In the genomic region with DNA sequence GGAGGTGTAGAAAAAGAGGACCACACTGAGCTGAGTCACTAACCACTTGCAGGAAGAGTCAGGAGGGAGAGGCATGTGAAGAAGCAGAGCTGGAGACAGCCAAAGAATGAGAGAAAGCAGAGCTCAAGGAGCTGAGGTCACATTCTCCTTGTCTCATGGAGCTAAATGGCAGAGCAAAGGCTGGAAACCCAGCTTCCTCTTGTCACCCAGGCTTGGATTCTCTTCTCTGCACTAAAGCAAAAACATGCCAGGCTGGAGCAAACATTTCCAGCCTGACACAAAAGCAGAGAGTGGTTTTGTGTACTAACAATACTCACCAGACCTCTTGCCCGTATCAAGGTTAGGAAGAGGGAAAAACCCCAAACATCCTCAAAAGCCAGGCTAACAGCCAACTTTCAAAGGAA, we compare ENCODE assay signal across 10 mouse cellular contexts.
DNase-seq lines count a peak whose midpoint lies in the region; ATAC-seq and TF ChIP-seq lines count a peak whose summit lies in the region.
"Had no signal": no experiment of that assay in that cellular context is flagged by ENCODE, and none has a peak within 500 bp of the region (broad histone marks: within the 10 kb centered on the region; RNA-seq: fewer than 3 reads in every experiment).

No protein-coding gene starts in this region.

- no peaks in the 10 kb centered on the region for H3K4me1 ChIP-seq in neural tube, embryonic 13.5 days (replicated peaks)
- H3K4me1 ChIP-seq in liver, postnatal 0 days (ENCODE audit: insufficient read depth), result no peaks in the 10 kb centered on the region
- H3K4me1 ChIP-seq in hindbrain, embryonic 11.5 days (replicated peaks; ENCODE audit: control insufficient read depth, insufficient read depth, low read length), result no peaks in the 10 kb centered on the region
- H3K4me1 ChIP-seq: midbrain, embryonic 13.5 days had no signal

- H3K4me2 ChIP-seq in neural tube, embryonic 13.5 days, result no peak overlapping the region
- no peak overlapping the region for H3K4me2 ChIP-seq in liver, postnatal 0 days (ENCODE audit: low read depth, low read length)
- H3K4me2 ChIP-seq in hindbrain, embryonic 11.5 days (replicated peaks; ENCODE audit: low read depth, low read length), result no peak overlapping the region
- H3K4me2 ChIP-seq: midbrain, embryonic 13.5 days had no signal

- H3K9ac ChIP-seq in neural tube, embryonic 13.5 days, result no peak overlapping the region
- no peak overlapping the region for H3K9ac ChIP-seq in liver, postnatal 0 days (replicated peaks)
- H3K9ac ChIP-seq in hindbrain, embryonic 11.5 days (ENCODE audit: low read depth, low read length), result no peak overlapping the region
- H3K9ac ChIP-seq: midbrain, embryonic 13.5 days had no signal

- H3K27me3 ChIP-seq in neural tube, embryonic 13.5 days, result no peaks in the 10 kb centered on the region
- no peaks in the 10 kb centered on the region for H3K27me3 ChIP-seq in liver, postnatal 0 days (ENCODE audit: insufficient read depth, low read length)
- no peaks in the 10 kb centered on the region for H3K27me3 ChIP-seq in hindbrain, embryonic 11.5 days (ENCODE audit: control insufficient read depth, insufficient read depth, low read length)
- H3K27me3 ChIP-seq: midbrain, embryonic 13.5 days had no signal

- WGBS in neural tube, embryonic 13.5 days, result 67% methylated on average over 1 of the region's 1 CpGs
- 57% methylated on average over 1 of the region's 1 CpGs for WGBS in liver, postnatal 0 days (ENCODE audit: insufficient replicate concordance)
- 76% methylated on average over 1 of the region's 1 CpGs for WGBS in hindbrain, embryonic 11.5 days

- TF ChIP-seq EP300 in liver, postnatal 0 days (IDR thresholded peaks at IDR 0.05; ENCODE audit: low read depth), result no peak

- DNase-seq in neural tube, embryonic 10.5 days (ENCODE audit: extremely low spot score, low spot score), result no peak
- DNase-seq in heart, postnatal 25 days (ENCODE audit: low spot score), result peak; percentile 3
- no peak for DNase-seq in liver, postnatal 0 days
- DNase-seq in hindbrain, embryonic 11.5 days (ENCODE audit: low spot score), result no peak
- no peak for DNase-seq in spleen, postnatal 10 days (ENCODE audit: low spot score in 2 of 2)
- DNase-seq in left cerebral cortex, postnatal 36 days (ENCODE audit: low spot score in 2 of 2), result no peak
- DNase-seq: retina, postnatal 1 day; thymus, adult 2 months had no signal

- H3K36me3 ChIP-seq in neural tube, embryonic 13.5 days, result no peaks in the 10 kb centered on the region
- no peaks in the 10 kb centered on the region for H3K36me3 ChIP-seq in liver, postnatal 0 days (replicated peaks; ENCODE audit: insufficient read depth, low read length)
- no peaks in the 10 kb centered on the region for H3K36me3 ChIP-seq in hindbrain, embryonic 11.5 days (ENCODE audit: control insufficient read depth, insufficient read depth, low read length)
- H3K36me3 ChIP-seq: midbrain, embryonic 13.5 days had no signal

- H3K27ac ChIP-seq in neural tube, embryonic 13.5 days (replicated peaks), result peak overlapping the region; percentile 61; the same call in 1 of the 2 replicates
- peak overlapping the region; percentile 48; the same call in 1 of the 2 replicates for H3K27ac ChIP-seq in liver, postnatal 0 days (ENCODE audit: low read depth)
- no peak overlapping the region for H3K27ac ChIP-seq in hindbrain, embryonic 11.5 days (ENCODE audit: low read depth, low read length)
- H3K27ac ChIP-seq: midbrain, embryonic 13.5 days had no signal

- H3K4me3 ChIP-seq in neural tube, embryonic 13.5 days, result no peak overlapping the region
- H3K4me3 ChIP-seq in liver, postnatal 0 days (ENCODE audit: low read depth, low read length), result no peak overlapping the region
- no peak overlapping the region for H3K4me3 ChIP-seq in hindbrain, embryonic 11.5 days (ENCODE audit: low read depth, low read length)
- H3K4me3 ChIP-seq: midbrain, embryonic 13.5 days had no signal

- intact Hi-C loops in heart, postnatal 25 days (cut with DNase I), result no loop called here
- intact Hi-C loops in left cerebral cortex, postnatal 36 days (cut with DNase I), result no loop called here

- ATAC-seq in neural tube, embryonic 13.5 days (ENCODE audit: low read depth), result no peak
- no peak for ATAC-seq in liver, postnatal 0 days
- ATAC-seq in hindbrain, embryonic 11.5 days (ENCODE audit: low FRiP score), result no peak
- ATAC-seq: midbrain, embryonic 13.5 days had no signal

- no peak for TF ChIP-seq CTCF in liver, postnatal 0 days (IDR thresholded peaks at IDR 0.05; ENCODE audit: low read depth)

- no peaks in the 10 kb centered on the region for H3K9me3 ChIP-seq in neural tube, embryonic 13.5 days
- H3K9me3 ChIP-seq in liver, postnatal 0 days (ENCODE audit: low read length), result no peaks in the 10 kb centered on the region
- H3K9me3 ChIP-seq in hindbrain, embryonic 11.5 days (ENCODE audit: control insufficient read depth, low read length), result no peaks in the 10 kb centered on the region
- H3K9me3 ChIP-seq: midbrain, embryonic 13.5 days had no signal
